Mouse (Mus musculus) gonadal fat pad, adult 2 months (tissue): Measurements from ENCODE around the gene BC030870. TPM values are rescaled to one million over a fixed set of nuclear protein-coding genes. Genes with fewer than 3 reads are reported as not detected.

ENCODE experiments used
- DNase-seq: peaks from one replicate; pipeline ENCODE4 v3.0.0-alpha.2; 2012; ENCODE audit warnings: low read depth
- polyA plus RNA-seq: library from polyadenylated mRNA; depleted of rRNA; stranded (reverse); fragments of >200 nt; gene quantifications from 2 replicates; pipeline ENCODE4 v1.2.3, GENCODE M21; 2012; rRNA removed

Gene BC030870
- polyA plus RNA-seq, 1 experiment: not detected

DNA sequence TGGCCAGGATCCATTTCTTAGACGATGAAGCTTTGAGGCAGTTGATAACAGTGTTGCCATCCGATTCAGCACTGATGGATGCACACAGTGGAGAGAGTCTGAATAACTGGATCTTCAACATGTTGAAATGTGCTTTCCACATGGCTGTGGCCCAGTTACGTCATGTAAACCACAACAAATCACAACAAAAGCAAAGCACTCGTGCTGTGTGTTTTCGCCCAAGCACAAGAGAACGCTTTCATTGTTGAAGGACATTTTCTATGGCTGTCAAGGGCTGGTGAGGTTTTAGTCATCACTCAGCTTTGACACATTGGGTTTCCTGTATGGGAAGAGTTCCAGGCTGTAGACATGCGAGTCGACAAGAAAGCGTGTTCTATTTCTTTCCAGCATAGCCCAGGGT lies 48.6 kb downstream of the BC030870 start:
- no peak for DNase-seq

DNA sequence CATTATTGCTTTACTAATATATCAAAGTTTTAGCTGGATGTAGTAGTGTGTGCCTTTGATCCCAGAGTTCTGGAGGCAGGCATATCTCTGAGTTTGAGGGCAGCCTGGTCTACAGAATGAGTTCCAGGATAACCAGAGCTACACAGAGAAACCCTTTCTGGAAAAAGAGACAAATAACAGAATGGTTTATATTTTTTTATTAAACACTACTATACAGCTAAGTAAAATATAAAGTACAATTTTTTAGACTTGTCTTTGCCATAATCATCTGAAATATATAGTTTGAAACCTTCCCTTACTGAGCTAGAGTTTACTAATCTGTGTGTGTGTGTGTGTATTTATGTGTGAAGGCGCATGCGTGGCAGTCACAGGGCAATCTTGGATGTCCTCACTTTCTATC lies 54.6 kb downstream of the BC030870 start, which contains the start of gene Gm10663:
TSS of gene Gm10663 (plus strand) at position 301 of the 400 bp plus-strand sequence.
- DNase-seq: no peak

- no peak for DNase-seq
These were observed 58.4 kb downstream of the BC030870 start for GRCm38 (mm10) chr8:65070996-65071395.

GRCm38 (mm10) chr8:65068473-65068819 lies 60.9 kb downstream of the BC030870 start:
- DNase-seq: no peak

GRCm38 (mm10) chr8:65067694-65068472 lies 61.5 kb downstream of the BC030870 start:
- no peak for DNase-seq

DNA sequence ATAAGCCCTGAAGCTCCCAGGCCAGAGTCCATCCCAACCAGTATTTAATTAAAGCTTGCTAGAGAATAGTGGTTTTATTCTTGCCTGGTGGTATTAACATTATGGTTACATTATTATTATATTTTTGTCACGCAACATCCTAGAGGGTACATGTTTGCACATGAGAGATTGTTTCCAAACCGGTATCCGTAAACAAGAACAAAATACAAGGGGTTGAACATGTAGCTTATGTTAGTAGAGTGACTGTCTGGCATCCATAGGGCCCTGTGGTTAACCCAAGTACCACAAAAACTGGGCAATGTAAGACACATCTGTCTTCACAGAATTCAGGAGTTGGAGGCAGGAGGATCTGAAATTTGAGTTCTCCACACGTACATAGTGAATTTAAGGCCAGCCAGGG lies 62.3 kb downstream of the BC030870 start:
- DNase-seq: no peak

- no peak for DNase-seq
These were observed 63.7 kb downstream of the BC030870 start for GRCm38 (mm10) chr8:65065622-65066021.

DNA sequence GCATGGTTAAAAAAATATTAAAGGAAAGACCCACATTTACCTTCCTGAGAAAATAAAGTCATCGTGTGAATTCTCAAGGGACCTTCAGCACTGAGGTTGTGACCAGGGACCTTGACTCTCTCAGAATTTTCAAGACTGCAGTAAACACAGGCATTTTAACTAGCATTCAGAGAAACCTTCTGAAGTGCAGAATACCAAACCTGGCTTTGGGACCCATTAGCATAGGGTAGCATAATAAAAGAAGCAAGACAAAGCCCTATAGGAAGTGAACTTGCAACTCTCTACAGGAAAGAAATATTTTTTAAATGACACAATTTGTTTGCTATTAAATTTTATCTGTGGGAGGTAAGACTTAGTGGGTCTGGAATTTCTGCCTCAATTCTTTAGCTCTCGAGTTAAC lies 65.3 kb downstream of the BC030870 start:
- no peak for DNase-seq

- no peak for DNase-seq
These were observed 67.2 kb downstream of the BC030870 start for GRCm38 (mm10) chr8:65062195-65062594.

DNA sequence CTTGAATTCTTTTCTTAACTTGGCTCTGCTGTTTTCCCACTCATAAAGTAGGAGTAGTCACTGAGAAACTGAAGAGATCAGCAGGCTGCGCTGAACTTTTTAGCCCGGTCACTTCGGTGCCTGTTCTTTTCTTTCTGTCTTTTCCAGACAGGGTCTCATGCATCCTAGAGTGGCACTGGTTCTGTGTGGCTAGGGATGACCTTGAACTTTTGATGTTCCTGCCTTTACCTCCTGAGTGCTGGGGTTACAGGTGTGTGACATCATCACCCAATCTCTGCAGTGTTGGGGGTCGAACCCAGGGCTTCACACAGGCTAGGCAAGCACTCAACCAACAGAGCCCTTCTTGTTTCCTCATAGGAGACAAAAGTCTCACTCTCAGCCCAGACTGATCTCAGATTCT lies 72.6 kb downstream of the BC030870 start:
- DNase-seq: no peak

GRCm38 (mm10) chr8:65053968-65054367 lies 75.4 kb downstream of the BC030870 start:
- DNase-seq: no peak

DNA sequence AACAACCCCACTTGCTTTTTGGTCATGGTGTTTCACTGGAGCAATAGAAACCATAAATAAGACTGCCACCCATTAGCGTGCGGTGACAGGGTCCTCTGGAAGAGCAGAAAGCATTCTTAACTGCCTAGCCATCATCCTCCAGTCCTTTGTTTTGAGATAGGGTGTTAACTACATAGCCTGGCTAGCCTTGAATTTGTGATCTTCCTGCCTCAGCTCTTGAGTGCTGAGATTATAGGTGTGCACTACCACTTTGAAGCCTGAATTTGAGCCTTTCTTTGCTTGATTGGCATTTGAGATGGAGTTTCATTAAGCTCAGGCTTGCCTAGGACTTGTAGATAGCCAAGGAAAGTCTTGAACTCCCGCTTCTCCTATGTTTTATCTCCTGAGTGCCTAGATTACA lies 75.8 kb downstream of the BC030870 start:
- no peak for DNase-seq

GRCm38 (mm10) chr8:65047801-65048200 lies 81.6 kb downstream of the BC030870 start:
- DNase-seq: no peak

DNA sequence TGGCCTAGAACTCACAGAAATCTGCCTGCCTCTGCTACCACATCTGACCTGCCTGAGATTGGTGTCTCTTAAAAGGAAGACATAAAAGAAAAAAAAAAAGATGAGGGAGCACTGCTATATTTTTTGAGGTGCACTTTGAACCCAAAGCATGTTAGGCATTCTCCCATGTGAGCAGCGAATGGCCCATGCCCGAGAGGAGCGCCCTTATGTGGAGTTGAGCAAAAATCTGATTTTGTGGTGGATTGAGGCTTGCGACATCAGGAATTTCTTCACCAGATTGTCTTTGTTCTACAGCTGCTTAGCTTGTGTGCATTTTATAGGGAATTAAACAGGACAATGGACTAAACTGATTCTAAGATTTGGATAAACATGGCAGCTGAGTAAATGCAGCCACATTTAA lies 82.2 kb downstream of the BC030870 start:
- DNase-seq: no peak

DNA sequence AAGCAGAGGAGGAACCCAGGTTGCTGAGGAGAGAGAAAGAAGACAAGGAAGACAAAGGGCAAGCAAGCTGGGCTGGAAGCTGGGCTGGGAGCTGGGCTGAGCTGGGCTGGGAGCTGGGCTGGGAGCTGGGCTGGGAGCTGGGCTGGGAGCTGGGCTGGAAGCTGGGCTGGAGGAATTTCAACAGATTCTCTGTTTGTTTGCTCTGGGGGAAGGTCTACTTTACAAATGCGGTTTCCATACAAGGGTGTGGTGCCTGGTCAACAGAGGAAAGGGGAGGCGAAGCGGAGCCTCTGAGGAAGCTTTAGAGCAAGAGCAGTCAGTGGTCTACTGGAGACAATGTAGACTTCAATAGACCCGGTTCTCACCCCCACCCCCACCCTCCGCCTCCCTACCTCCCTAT lies 82.8 kb downstream of the BC030870 start:
- no peak for DNase-seq

GRCm38 (mm10) chr8:65037117-65037533 lies 92.2 kb downstream of the BC030870 start, which contains the start of gene Apela:
TSS of gene Apela (minus strand) at chr8:65037336.
- DNase-seq: no peak

Other genes with a start within 250 kb of the BC030870 start
- 55.8 and 60.6 TPM in 2 replicates for gene Tmem192, start 182.4 kb downstream of the BC030870 start, polyA plus RNA-seq
- gene Trim75, start 141.7 kb downstream of the BC030870 start, polyA plus RNA-seq: not detected in 2 replicates
- gene Trim61, start 111.0 kb downstream of the BC030870 start, polyA plus RNA-seq: not detected in 2 replicates
- gene Trim60, start 111.0 kb downstream of the BC030870 start, polyA plus RNA-seq: not detected in 2 replicates
- gene Apela, start 92.2 kb downstream of the BC030870 start, polyA plus RNA-seq: not detected in 2 replicates
- gene Gm10663, start 54.5 kb downstream of the BC030870 start, polyA plus RNA-seq: not detected in 2 replicates